Mouse (Mus musculus): Measurements from ENCODE around the gene Bloc1s5. TPM values are rescaled to one million over a fixed set of nuclear protein-coding genes. Genes with fewer than 3 reads are reported as not detected.

The Bloc1s5 gene
- polyA plus RNA-seq, 1 experiment: 3.5 TPM

- 38% methylated on average over 11 of the region's 11 CpGs for WGBS
- DNase-seq (ENCODE audit: low read depth, low spot score): peak; percentile 36
Measured at GRCm38 (mm10) chr13:38580601-38581457, 54.1 kb downstream of the Bloc1s5 start.

- DNase-seq (ENCODE audit: low read depth, low spot score): no peak
- 33% methylated on average over 25 of the region's 25 CpGs for WGBS
Measured at GRCm38 (mm10) chr13:38579971-38580600, 54.8 kb downstream of the Bloc1s5 start.

GRCm38 (mm10) chr13:38574668-38575067 is 60.2 kb downstream of the Bloc1s5 start:
- 45% methylated on average over 3 of the region's 3 CpGs for WGBS
- no peak for DNase-seq (ENCODE audit: low read depth, low spot score)

DNA sequence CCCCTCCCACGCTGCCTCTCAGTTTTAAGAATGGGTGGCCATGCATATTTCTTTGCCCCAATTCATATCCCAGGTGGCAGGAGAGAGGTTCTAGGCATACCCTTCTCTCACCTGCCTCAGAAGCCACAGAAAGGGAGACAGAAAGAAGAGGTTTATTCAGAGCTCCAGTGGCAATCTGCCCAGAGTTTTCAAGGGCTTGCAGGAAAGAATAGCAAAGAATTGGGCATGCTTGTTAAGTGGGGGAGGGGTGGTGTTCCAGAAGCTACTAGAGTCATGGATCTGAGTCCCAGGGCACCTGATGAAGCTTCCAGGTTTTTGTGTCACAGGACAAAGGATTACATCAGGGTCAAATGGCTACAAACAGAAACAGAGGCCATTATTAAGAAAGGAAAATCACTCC is 61.6 kb downstream of the Bloc1s5 start:
- DNase-seq (ENCODE audit: low read depth, low spot score): no peak
- WGBS: 88% methylated on average over 1 of the region's 1 CpGs

- 57% methylated on average over 4 of the region's 4 CpGs for WGBS
- no peak for DNase-seq (ENCODE audit: low read depth, low spot score)
Measured at GRCm38 (mm10) chr13:38565245-38565644, 69.7 kb downstream of the Bloc1s5 start.

DNA sequence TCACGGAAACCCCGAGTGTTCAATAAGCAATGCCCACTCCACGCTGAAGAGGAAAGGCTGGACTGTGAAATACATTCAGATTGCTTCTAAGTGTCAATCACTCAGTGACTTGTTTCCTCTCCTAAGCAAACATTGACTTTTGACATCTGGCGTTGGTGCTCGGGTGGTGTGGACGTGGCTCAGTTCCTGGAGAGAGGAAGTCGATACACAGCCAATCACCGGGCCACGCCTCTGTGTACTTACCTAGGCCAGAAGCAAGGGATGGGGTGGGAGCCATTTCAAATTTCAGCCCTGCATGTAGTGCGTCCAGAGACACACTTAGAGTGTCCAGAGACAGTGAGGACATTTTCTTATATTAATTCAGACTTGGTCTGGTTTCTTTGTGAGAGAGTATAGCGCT is 80.3 kb downstream of the Bloc1s5 start:
- DNase-seq (ENCODE audit: low read depth, low spot score): peak; percentile 82
- WGBS: 31% methylated on average over 11 of the region's 11 CpGs

GRCm38 (mm10) chr13:38554210-38554609 is 80.7 kb downstream of the Bloc1s5 start:
- no peak for DNase-seq (ENCODE audit: low read depth, low spot score)
- WGBS: 21% methylated on average over 3 of the region's 3 CpGs

GRCm38 (mm10) chr13:38548681-38549080 is 86.2 kb downstream of the Bloc1s5 start:
- no peak for DNase-seq (ENCODE audit: low read depth, low spot score)
- 82% methylated on average over 5 of the region's 5 CpGs for WGBS

- WGBS: 83% methylated on average over 5 of the region's 5 CpGs
Measured at GRCm38 (mm10) chr13:38547717-38548116, 87.2 kb downstream of the Bloc1s5 start.

GRCm38 (mm10) chr13:38546754-38547153 is 88.2 kb downstream of the Bloc1s5 start:
- no peak for DNase-seq (ENCODE audit: low read depth, low spot score)
- 42% methylated on average over 4 of the region's 4 CpGs for whole genome bisulfite sequencing

More at GRCm38 (mm10) chr13:38547717-38548116, 87.2 kb downstream of the Bloc1s5 start:
- no peak for DNase-seq (ENCODE audit: low read depth, low spot score)

DNA sequence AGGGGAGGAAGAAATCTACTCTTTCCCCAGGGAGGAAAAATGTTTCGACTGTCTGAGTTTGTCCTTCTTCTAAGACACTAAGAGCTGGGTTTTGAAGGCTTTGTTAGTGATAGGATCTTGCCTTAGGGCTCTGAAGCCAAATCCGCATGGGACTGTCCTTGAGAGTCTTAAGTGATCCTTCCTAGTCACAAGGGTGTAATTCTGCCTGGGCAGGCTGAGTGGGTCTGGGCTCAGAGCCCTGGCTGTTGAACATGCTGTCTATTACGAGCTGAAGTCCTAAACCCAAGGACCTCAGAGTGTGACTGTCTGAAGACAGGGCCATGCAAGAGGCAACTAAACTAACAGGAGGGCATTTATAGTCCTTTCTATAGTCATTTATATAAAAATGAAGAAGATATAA is 89.4 kb downstream of the Bloc1s5 start:
- no peak for DNase-seq (ENCODE audit: low read depth, low spot score)

DNA sequence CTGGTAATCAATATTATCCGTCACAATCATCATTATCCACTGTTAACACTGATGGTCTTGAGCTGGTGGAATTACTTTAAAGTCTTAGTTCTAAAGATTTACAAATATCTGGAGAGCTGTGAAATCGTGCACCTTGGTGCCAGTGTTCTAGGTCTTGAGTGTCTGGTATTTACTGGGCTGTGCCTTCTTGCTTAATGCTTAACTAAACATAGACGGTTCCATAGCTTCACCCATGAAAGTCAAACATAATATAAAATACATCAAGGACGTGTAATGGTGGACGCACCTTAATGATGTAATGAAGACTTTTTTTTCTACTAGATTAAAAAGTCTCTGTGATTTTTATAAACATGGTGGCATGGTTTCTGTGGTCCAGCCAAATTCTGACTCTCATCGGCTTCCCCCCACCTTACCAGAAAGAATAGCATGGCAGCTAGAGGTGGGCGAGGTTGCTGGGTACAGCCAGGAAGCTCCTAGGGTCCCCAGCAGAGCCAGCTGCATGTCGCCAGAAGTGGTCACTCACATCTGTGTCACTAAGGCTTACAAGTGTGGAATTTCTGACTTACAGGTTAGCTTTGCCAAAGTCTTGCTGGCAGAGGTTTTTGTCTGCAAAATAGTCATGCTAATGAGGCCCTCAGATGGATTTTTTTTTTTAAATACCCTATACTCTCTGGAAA is 90.0 kb downstream of the Bloc1s5 start:
- DNase-seq (ENCODE audit: low read depth, low spot score): no peak
- 45% methylated on average over 8 of the region's 8 CpGs for WGBS

More for the DNA sequence above, 89.4 kb downstream of the Bloc1s5 start:
- WGBS: 70% methylated on average over 3 of the region's 3 CpGs

GRCm38 (mm10) chr13:38543455-38544125 is 91.3 kb downstream of the Bloc1s5 start:
- DNase-seq (ENCODE audit: low read depth, low spot score): no peak
- WGBS: 91% methylated on average over 8 of the region's 8 CpGs

Other genes with a start within 250 kb of the Bloc1s5 start
- gene Txndc5, start 106.3 kb downstream of the Bloc1s5 start, polyA plus RNA-seq (2012; rRNA removed): 194 and 235 TPM in 2 replicates
- gene Eef1e1, start 23.9 kb upstream of the Bloc1s5 start, polyA plus RNA-seq (2012; rRNA removed): 3.7 and 6.0 TPM in 2 replicates